Mouse (Mus musculus) left cerebral cortex, adult 18-20 months (tissue): ENCODE measurements around the gene Lman2. TPM values are rescaled to one million over a fixed set of nuclear protein-coding genes. Genes with fewer than 3 reads are reported as not detected.

Experiments used
- DNase-seq, 2 experiments: peaks; one replicate each; pipeline ENCODE4 v3.0.0; 2021 to 2022; ENCODE audit warnings: low spot score in 2 of 2, mixed read lengths in 1 of 2
- long read RNA-seq, 2 experiments: library from polyadenylated mRNA; stranded (forward); transcript quantifications; one replicate each; pipeline ENCODE4 v2.0.0; 2021
- total RNA-seq, 2 experiments: library from RNA; stranded (reverse); gene quantifications; 2 replicates each; pipeline ENCODE4 v1.2.3; 2021

Gene Lman2
- total RNA-seq: 10 to 100 TPM; 54.4 to 59.1 TPM
- long read RNA-seq, experiment 1, full-length matches to known transcripts: 151 of 168 reads
- long read RNA-seq, experiment 1, partial matches to known transcripts: 8 of 168 reads
- long read RNA-seq, experiment 1, other reads (novel, unspliced or antisense): 9 of 168 reads
- long read RNA-seq, experiment 2, full-length matches to known transcripts: 127 of 140 reads
- long read RNA-seq, experiment 2, partial matches to known transcripts: 4 of 140 reads
- long read RNA-seq, experiment 2, other reads (novel, unspliced or antisense): 9 of 140 reads

DNA sequence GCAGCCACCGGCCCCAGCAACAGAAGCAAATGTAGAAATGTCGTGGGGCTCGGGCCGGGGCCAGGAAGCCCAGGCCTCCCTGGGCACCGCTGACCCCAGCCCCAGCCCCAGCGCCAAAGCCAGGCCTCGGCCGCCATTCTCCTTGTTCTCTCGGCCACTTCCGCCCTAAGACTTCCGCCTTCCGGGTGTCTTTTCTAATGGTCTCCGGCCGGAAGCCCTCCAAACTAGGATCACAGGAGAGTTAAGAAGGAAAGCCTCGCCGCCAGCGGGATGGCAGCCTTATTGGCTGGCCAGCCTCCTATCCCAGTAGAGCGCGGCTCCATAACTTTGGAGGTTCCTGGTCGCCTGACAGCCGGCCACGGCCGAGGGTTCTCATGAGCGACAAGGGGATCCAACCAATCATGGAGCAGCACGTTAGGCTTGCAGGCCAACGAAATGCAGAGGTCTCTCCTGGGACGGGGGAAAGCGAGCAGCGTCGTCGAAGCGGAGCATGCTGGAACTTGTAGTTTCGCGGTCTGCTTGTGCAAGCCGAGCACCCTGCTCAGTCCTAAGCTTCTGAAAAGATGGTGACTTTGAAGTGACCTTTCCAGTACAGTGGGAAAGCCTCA is at the start of gene Lman2:
Lman2 (minus strand) TSS at position 331 of the 608 bp plus-strand sequence.
- DNase-seq: peak; percentile 96 to 97

DNA sequence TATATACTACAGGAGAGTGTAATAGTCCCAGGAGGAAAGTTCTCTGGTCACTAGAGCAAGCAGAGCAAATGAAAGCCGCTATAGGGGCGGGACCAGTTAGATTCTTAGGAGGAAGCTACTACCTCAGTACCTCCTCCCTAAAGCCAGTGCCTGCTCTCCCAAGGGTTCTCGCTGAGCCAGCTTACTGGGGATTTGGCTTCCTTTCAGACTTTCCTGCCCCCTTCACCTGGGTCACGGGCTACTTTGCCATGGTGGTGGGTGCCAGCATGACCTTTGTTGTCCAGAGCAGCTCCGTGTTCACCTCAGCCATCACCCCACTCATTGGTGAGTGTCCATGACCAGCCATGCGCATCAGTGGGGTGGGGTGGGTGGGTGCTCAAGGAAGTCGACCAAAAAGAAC is 49.2 kb upstream of the Lman2 start:
- DNase-seq: no peak

DNA sequence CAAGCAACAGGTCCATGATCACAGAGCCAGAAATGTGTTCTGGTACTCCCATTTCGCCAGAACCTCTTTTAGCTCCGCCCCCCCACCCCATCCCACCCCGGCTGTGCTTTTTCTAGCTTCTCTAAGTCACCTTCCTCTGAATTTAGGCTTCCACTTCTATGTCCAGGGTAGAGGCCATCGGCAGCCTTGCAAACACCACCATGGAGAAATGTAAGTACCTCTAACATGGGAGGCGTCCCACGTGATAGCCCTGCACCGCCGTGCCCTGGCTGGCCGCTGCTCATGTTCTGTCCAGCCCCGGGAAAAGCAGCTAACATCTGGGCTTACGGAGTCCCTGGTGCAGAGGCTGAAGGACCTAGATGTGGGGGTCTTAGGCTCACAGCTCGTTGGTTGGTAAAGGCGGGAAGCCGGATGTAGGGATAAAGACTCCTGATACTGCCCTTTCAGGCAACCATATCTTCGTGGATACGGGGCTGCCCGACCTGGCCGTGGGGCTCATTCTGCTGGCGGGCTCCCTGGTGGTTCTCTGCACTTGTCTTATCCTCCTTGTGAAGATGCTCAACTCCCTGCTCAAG is 46.0 kb upstream of the Lman2 start:
- no peak for DNase-seq

DNA sequence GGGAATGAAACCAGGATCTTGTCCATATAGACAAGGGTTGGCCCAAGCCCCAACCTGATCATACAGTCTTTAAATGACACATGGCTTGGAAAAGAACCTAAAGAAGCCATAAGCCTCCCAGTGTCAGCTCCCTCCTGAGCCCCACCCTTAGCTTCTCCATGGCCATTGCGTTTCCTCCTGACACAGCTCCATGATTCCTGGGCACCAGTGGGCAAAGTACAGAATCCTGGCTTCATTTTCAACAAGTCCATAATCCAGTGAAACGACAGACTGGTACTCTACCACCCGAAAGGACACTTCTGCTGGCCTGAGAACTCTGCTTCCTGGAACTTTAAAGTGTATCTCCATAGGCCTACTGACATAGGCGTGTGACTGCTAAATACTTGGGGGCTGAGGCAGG is 44.8 kb upstream of the Lman2 start:
- no peak for DNase-seq

- DNase-seq: no peak
These were observed 43.3 kb upstream of the Lman2 start for GRCm38 (mm10) chr13:55405783-55406390.

DNA sequence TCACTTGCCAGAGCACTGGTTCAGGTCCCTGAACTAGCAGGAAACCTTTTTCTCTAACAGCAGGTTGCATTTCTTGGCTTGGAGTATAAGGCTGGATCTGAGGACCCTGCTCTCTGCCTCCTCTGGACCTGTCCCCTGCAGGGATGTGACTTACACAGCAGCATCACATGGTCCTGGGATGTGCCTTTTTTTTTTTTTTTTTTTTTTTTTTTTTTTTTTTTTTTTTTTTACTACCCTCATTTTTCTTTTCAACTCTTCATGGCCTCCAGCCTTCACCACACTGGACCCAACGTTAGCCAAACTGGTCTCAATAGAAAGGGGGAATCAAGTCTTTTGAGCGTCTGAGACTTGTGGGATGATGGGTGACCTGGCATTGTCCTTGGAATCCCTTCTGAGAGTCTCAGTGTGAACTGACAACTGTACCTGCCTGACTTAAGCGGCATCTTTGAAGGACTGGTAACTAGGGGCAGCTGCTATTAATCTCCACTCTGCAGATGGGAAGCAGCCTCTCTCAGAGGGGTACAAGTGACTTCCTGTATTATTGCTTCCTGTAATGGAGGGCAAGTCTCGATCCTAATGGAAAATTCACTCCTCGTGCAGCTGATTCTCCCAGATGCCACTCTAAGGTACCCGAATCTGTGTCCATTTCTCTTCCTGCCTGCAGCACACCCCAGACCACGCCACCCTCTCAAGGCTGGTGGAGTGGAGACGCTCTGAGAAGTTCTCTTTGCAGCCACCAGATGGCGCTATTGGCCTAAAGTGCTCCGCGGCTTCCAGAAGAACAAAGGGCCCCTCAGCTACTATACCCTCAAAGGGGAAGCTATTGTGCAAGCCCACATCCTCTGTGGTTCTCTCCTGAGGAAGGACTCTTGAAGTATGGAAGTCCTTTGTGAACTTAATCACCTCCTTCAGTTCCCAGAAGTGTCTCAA is 42.5 kb upstream of the Lman2 start:
- DNase-seq: peak; percentile 83 to 85

DNA sequence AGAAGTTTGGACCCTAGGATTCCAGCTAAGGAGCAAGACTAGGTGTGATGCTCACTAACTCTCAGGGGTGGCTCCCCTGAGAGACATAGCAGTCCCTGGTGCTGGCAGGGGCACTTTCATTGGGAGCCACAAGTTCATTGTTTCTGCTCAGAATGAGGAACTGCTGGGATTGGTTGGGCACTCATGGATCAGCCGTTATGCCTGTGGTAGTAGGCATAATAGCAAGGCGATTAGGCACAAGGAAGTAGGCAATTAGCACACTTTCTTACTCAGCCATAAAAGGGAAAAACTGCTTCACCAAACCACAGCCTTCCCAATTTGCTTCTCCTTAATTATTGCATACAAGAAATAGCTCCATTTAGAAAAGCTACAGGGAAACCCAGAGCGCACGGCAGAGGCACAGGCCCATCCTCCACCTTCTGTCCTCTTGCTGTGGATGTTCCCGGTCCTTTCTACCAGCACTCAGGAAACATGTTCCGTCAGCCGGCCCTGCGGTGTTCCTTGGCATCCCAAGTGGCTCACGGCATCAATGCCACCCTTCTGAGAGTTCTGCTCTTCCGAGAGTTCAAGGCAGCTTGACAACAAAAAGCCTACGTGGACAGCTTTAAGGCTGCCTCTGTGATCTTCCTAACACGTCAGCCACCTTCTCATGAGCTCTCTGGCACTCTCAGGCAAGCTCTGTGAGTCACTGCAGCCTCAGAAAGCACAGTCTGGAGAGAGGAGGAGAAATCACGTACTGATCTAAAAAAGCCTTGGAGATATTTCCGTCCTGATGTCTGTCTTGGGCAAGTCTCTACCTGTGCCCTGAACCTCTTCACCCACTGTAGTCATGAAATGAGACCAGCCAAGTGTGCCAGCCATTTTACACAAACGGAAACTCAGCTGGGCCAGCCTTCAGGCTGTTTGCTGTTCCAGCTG is 41.6 kb upstream of the Lman2 start:
- peak; percentile 43 to 65 for DNase-seq

- DNase-seq: no peak
These were observed 40.7 kb upstream of the Lman2 start for GRCm38 (mm10) chr13:55403266-55403665.

GRCm38 (mm10) chr13:55400039-55400346 is 37.4 kb upstream of the Lman2 start:
- no peak for DNase-seq

- DNase-seq: no peak
These were observed 36.9 kb upstream of the Lman2 start for GRCm38 (mm10) chr13:55399300-55400038.

GRCm38 (mm10) chr13:55398088-55398487 is 35.5 kb upstream of the Lman2 start, which contains the start of gene Slc34a1:
Gene Slc34a1 (plus strand): TSS chr13:55398187.
- no peak for DNase-seq

DNA sequence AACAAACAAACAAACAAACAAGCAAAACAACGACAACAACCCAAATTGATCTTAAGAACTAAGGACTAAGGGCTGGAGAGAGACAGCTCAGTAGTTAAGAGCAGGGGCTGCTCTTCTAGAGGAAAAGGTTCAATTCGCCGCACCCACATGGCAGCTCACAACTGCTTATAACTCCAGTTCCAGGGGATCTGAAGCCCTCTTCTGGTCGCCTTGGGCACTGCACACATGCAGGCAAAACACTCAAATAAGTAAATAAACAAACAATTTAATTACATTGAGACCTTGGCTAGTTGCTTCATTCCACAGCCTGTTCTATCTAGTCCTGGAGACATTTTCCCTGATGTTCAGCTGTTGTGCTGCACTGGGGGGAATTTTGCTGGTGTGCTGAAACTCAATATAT is 30.4 kb upstream of the Lman2 start:
- no peak for DNase-seq

DNA sequence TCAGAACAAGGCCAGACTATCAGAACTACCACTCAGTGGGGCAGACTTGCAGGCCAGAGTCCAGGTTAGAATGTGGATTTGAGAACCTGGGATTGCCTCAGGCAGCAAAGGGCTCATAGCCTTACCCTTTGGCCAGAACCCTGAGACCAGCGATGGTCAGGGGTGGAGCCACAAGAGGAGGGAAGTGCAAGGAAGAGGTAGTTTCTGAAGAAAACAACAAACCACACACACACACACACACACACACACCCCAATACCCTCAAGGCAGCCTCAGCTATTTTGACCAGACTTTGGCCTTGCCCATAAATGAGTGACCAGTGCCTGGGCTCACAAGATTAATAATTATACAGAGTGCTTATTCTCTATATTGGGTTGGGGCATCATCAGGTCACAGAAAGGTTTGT is 29.0 kb upstream of the Lman2 start:
- no peak for DNase-seq

- DNase-seq: no peak
These were observed 28.1 kb upstream of the Lman2 start for GRCm38 (mm10) chr13:55390644-55391043.

- peak; percentile 84 to 88 for DNase-seq
These were observed 19.2 kb upstream of the Lman2 start for GRCm38 (mm10) chr13:55381790-55382189.

DNA sequence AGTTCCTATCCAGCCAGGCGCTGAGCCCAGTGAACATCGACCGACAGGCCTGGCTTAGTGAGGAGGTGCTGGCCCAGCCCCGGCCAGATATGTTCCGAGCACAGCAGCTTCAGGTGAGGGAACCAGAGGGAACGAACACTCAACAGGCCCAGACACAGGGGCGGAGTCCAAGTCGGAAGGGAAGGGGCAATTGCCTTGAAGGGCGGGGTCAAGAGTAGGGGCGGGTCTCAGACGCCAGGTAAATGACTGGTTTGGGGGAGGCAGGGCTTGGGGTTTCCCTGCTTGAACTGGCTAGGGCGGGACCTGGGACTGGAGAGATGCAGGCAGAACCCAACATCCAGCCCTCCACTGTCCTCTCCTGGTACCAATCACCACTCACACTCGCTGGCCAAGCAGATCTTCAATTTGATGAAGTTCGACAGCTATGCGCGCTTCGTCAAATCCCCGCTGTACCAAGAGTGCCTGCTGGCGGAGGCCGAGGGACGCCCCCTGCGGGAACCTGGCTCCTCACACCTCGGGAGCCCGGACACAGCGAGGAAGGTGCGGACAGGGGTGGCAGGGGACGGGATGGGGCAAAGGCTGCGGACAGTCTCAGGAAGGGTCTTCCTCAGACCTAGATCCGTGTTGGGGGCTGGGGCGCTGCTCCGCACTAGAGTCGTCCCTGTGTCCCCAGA is 16.5 kb upstream of the Lman2 start:
- no peak for DNase-seq

DNA sequence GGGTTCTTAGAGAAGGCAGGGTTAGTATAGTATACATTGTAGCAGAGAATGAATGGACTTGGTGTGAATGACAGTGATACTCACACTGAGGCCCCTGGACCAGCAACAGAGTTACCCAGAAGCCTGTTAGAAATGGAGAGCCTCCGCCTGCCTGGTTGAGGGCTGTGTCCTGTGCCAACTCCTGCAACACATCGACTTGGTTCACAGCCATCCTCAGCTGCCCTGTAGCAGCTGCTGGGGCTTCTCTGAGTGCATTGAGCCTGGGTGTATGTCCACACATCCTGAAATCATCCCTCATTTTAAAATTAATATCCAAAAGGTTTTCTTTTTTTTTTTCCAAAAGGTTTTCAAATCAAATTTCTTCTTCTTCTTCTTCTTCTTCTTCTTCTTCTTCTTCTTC is 13.3 kb upstream of the Lman2 start:
- DNase-seq: no peak

GRCm38 (mm10) chr13:55374206-55374924 is 11.8 kb upstream of the Lman2 start:
- DNase-seq: no peak
